Mouse (Mus musculus) forebrain, embryonic 16.5 days (tissue): ENCODE results near the gene Mmp21. TPM values are rescaled to one million over a fixed set of nuclear protein-coding genes. Genes with fewer than 3 reads are reported as not detected.

Experiments used
- ATAC-seq: fragments of 200-750 bp; cut with Nextera tagmentation; 2 replicates; pipeline ENCODE4 v1.8.0; 2017; ENCODE audit warnings: mild to moderate bottlenecking, moderate library complexity
- H3K27ac ChIP-seq: fragments of 300-500 bp; sonication (generic); 2 replicates; pipeline ENCODE4 v1.5.1; 2014; ENCODE audit warnings: low read length, control low read depth
- H3K27me3 ChIP-seq: fragments of 300-500 bp; sonication (generic); replicated peaks from 2 replicates; pipeline ENCODE4 v1.6.1; 2014; ENCODE audit warnings: low read length; ENCODE audit not compliant: control insufficient read depth, insufficient read depth
- H3K36me3 ChIP-seq: fragments of 300-500 bp; sonication (generic); 2 replicates; pipeline ENCODE4 v1.6.1; 2014; ENCODE audit not compliant: control insufficient read depth, insufficient read depth
- H3K4me1 ChIP-seq: fragments of 300-500 bp; sonication (generic); replicated peaks from 2 replicates; pipeline ENCODE4 v1.6.1; 2014; ENCODE audit warnings: low read length; ENCODE audit not compliant: control insufficient read depth, insufficient read depth
- H3K4me2 ChIP-seq: fragments of 300-500 bp; sonication (generic); 2 replicates; pipeline ENCODE4 v1.6.1; 2014; ENCODE audit warnings: mild to moderate bottlenecking, low read length, control low read depth
- H3K4me3 ChIP-seq: fragments of 300-500 bp; sonication (generic); replicated peaks from 2 replicates; pipeline ENCODE4 v1.5.1; 2014; ENCODE audit warnings: mild to moderate bottlenecking, low read length, control low read depth
- H3K9ac ChIP-seq: fragments of 300-500 bp; sonication (generic); replicated peaks from 2 replicates; pipeline ENCODE4 v1.6.1; 2014; ENCODE audit warnings: low read depth, low read length, control low read depth
- H3K9me3 ChIP-seq: fragments of 300-500 bp; sonication (generic); 2 replicates; pipeline ENCODE4 v1.6.1; 2016; ENCODE audit warnings: low read length; ENCODE audit not compliant: control insufficient read depth
- WGBS: fragments of 180-500 bp; shearing (Covaris S2); extraction: QIAGEN DNeasy Blood & Tissue Kit; methylation state at CpG from one replicate; pipeline ENCODE4 v1.1.7; 2014; 5-methylcytosine and 5-hydroxymethylcytosine counted together
- polyA plus RNA-seq: library from polyadenylated mRNA; unstranded; fragments of >200 nt; fragmentation: Nextera tagmentation; extraction: Ambion mirVana; gene quantifications from 2 replicates; pipeline ENCODE4 v1.2.1, GENCODE M21; 2015

Mmp21 gene
- polyA plus RNA-seq, 1 experiment from 2014 or later: 0.16 TPM

DNA sequence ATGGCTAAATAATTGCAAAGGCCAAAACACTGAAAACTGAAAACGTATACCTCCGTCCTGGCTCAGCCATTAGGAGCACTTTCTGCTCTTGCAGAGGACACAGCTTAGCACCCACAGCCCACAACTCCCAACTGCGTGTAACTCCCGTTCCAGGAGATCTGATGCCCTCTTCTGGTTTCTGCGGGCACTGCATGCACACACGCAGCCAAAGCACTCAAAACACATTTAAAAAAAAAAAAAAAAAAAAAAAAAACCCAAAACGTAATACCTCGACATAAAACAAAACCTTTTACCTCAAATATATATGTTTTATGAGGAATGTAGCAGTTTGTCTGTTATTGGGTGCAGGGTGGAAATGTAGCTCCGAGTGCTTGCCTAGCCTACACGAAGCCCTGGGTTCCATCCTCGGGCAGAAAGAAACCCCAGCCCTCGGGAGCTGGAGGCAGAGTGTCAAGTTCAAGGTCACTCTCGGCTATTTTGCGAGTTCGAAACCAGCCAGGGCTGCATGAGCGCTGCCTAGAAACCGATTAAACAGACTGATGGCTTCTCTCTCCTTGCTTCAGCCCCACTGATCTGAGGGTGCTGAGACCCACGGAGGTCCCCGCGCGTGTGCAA is 43.0 kb downstream of the Mmp21 start:
- Histone ChIP-seq H3K36me3 (peaks cover 12% of the 10 kb centered on the region), H3K4me2 (peak overlapping the region; percentile 58), H3K27ac (peak overlapping the region; percentile 84), H3K9ac (peak overlapping the region; percentile 90), H3K27me3 (no peaks in the 10 kb centered on the region), H3K9me3 (no peaks in the 10 kb centered on the region), H3K4me1 (peaks cover 16% of the 10 kb centered on the region), H3K4me3 (peak overlapping the region; percentile 90)
- WGBS: 1% methylated on average over 21 of the region's 21 CpGs
- ATAC-seq: peak; percentile 43

DNA sequence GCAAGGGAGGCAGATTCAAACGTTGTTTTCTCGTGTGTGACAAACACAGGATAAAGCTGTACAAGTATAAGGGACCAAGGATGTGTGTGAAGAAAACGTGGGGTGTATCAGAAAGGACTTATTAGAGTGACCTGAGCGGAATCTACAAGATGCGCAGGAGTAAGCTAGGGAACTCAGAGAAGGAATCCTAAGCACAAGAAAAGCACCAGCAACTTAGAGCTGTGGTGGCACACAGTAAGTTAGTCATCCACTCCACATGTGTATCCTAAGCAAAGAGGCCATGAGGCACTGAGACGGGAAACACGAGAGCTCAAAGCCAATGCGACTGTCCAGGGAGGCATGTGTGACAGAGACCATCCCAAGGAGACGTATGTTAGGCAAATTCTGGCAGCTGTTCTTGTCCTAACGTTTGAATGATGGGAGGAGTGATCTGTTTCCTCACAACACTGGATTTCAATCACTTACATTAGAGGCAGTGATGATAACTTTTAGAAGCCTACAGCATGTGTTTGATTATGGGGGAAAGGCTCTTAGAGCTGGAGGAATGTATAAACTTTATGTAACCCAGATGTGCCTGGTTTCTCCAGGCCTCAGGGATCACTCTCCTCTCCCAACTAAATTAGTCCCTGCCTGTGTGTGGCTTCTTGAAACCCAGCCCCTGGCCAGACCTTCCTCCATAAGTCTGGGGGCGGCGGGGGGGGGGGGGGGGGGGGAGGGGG is 44.8 kb downstream of the Mmp21 start:
- Histone ChIP-seq H3K9me3 (no peaks in the 10 kb centered on the region), H3K4me2 (no peak overlapping the region), H3K4me1 (peaks cover 16% of the 10 kb centered on the region), H3K9ac (no peak overlapping the region), H3K4me3 (no peak overlapping the region), H3K27me3 (no peaks in the 10 kb centered on the region), H3K36me3 (no peaks in the 10 kb centered on the region), H3K27ac (no peak overlapping the region)
- 58% methylated on average over 10 of the region's 12 CpGs for WGBS
- no peak for ATAC-seq

DNA sequence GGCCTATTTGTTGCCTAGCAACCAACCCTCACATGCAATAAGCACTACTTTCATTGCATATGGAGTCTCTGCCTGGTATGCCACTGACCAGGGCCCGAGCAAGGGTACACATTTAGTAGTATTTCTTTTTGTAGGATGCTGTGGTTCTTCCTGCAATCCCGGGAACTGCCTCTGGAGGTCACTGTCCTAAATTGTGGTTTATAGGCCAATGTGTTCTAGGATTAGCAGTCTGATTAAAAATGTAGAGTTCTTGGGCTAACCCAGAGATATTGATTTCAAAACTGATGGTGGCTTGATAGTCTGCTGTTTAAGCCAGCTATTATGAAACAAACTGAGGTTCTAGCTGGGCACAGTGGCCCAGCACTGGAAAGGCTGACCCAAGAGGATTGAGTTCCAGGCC is 47.4 kb downstream of the Mmp21 start:
- Histone ChIP-seq H3K27ac (no peak overlapping the region), H3K4me2 (no peak overlapping the region), H3K27me3 (no peaks in the 10 kb centered on the region), H3K4me3 (no peak overlapping the region), H3K4me1 (peaks cover 6% of the 10 kb centered on the region; the same call in 1 of the 2 replicates), H3K36me3 (no peaks in the 10 kb centered on the region), H3K9me3 (no peaks in the 10 kb centered on the region), H3K9ac (no peak overlapping the region)
- ATAC-seq: no peak
- WGBS: 24% methylated on average over 2 of the region's 2 CpGs

DNA sequence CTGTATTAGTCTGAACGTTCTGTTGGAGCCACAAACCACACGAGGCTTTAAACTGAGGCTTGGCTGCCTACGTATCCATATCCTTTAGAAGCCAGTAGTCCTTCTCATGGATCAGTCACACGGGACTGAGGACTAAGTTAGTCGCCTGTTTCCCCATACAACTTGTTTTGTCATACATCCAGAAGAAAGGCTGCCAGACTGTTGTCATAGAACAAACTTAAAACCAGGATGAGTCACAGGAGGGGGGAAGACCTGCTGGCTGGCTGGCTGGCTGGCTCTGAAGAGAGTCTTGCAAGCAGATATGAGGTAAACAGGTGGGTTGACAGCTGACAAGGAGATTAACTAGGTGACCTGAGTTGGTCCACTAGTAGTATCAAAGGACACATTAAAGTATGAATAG is 49.0 kb downstream of the Mmp21 start:
- Histone ChIP-seq H3K4me1 (peaks cover 7% of the 10 kb centered on the region; the same call in 1 of the 2 replicates), H3K27ac (no peak overlapping the region), H3K36me3 (no peaks in the 10 kb centered on the region), H3K4me2 (no peak overlapping the region), H3K9ac (no peak overlapping the region), H3K4me3 (no peak overlapping the region), H3K9me3 (no peaks in the 10 kb centered on the region), H3K27me3 (no peaks in the 10 kb centered on the region)
- no peak for ATAC-seq
- WGBS: 81% methylated on average over 5 of the region's 5 CpGs

DNA sequence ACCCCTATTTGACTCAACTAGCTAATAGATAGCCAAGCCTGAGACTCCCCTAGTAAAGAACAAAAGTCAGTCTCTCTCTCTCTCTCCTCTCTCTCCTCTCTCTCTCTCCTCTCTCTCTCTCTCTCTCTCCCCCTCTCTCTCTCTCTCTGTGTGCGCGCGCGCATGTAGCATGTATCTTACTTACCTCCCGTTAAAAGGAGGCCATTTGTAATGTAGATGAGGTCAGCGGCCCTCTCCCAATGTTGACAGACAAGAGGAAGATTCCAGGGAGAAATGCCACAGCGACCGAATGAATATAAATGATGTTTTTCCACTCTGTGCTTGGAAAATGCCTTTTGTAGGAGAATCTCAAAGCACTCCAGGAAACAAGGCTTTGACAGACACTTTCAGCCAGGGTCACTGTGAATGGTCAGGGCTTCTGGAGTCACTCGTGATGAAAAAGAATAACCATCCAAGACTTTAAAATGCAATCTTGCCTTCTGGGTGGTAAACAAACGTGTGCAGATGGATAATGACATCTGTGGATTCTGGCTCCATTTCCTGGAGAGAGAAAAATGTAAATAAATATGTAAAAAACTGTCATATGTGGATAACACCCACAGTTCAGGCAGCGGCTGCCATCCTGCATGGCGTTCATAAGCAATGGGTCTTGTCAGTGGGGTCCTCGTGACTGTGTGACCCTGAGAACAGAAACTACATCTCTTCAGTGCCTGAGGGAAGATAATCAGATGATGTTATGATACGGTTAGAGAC is 52.5 kb downstream of the Mmp21 start:
- peaks cover 7% of the 10 kb centered on the region; the same call in 1 of the 2 replicates for H3K4me1 ChIP-seq
- H3K36me3 ChIP-seq: no peaks in the 10 kb centered on the region
- no peak overlapping the region for H3K4me2 ChIP-seq
- ATAC-seq: peak; percentile 23; the same call in 1 of the 2 replicates
- H3K27ac ChIP-seq: 0 out of 2 replicates have a peak overlapping the region, but pooled peaks have one; percentile 24
- H3K4me3 ChIP-seq: no peak overlapping the region
- H3K9ac ChIP-seq: no peak overlapping the region
- 46% methylated on average over 14 of the region's 14 CpGs for WGBS
- H3K9me3 ChIP-seq: no peaks in the 10 kb centered on the region
- H3K27me3 ChIP-seq: no peaks in the 10 kb centered on the region

Other genes starting within 250 kb of the Mmp21 start
- gene Tex36, start 77.9 kb downstream of the Mmp21 start, polyA plus RNA-seq: not detected in 2 replicates
- 25.0 and 29.7 TPM in 2 replicates for gene Edrf1, start 42.5 kb downstream of the Mmp21 start, polyA plus RNA-seq
- 110 and 115 TPM in 2 replicates for gene Bccip, start 29.3 kb upstream of the Mmp21 start, polyA plus RNA-seq
- gene Uros, start 30.0 kb upstream of the Mmp21 start, polyA plus RNA-seq: 51.5 and 57.6 TPM in 2 replicates
- gene Fank1, start 96.8 kb upstream of the Mmp21 start, polyA plus RNA-seq: 3.0 and 3.3 TPM in 2 replicates
- 50.8 and 51.0 TPM in 2 replicates for gene Dhx32, start 102.7 kb upstream of the Mmp21 start, polyA plus RNA-seq